Mouse (Mus musculus) neural tube, embryonic 14.5 days (tissue): ENCODE measurements around the gene Clasp2. TPM values are rescaled to one million over a fixed set of nuclear protein-coding genes. Genes with fewer than 3 reads are reported as not detected.
A peak's percentile ranks its signal among the peaks of the same experiment; 100 is the strongest.

Source experiments
- ATAC-seq: fragments of 200-750 bp; cut with Nextera tagmentation; 2 replicates; pipeline ENCODE4 v1.8.0; 2017; ENCODE audit warnings: low read depth, mild to moderate bottlenecking, moderate TSS enrichment, moderate library complexity
- H3K27ac ChIP-seq: fragments of 300-500 bp; sonication (generic); 2 replicates; pipeline ENCODE4 v1.5.1; 2014; ENCODE audit warnings: low read depth, mild to moderate bottlenecking, control low read depth, low read length, moderate library complexity, mixed read lengths
- H3K27me3 ChIP-seq: fragments of 300-500 bp; sonication (generic); 2 replicates; pipeline ENCODE4 v1.6.1; 2014; ENCODE audit warnings: low read length; ENCODE audit not compliant: control insufficient read depth, insufficient read depth
- H3K36me3 ChIP-seq: fragments of 300-500 bp; sonication (generic); 2 replicates; pipeline ENCODE4 v1.6.1; 2014; ENCODE audit warnings: low read length, mixed read lengths; ENCODE audit not compliant: control insufficient read depth, insufficient read depth
- H3K4me1 ChIP-seq: fragments of 300-500 bp; sonication (generic); 2 replicates; pipeline ENCODE4 v1.6.1; 2014; ENCODE audit warnings: low read length; ENCODE audit not compliant: control insufficient read depth, insufficient read depth
- H3K4me2 ChIP-seq: fragments of 300-500 bp; sonication (generic); 2 replicates; pipeline ENCODE4 v1.6.1; 2014; ENCODE audit warnings: mild to moderate bottlenecking, low read depth, low read length, control low read depth
- H3K4me3 ChIP-seq: fragments of 300-500 bp; sonication (generic); 2 replicates; pipeline ENCODE4 v1.5.1; 2014; ENCODE audit warnings: low read depth, low read length, control low read depth, mixed read lengths
- H3K9ac ChIP-seq: fragments of 300-500 bp; sonication (generic); replicated peaks from 2 replicates; pipeline ENCODE4 v1.6.1; 2014; ENCODE audit warnings: low read depth, mild to moderate bottlenecking, control low read depth, low read length, mixed read lengths
- H3K9me3 ChIP-seq: fragments of 300-500 bp; sonication (generic); 2 replicates; pipeline ENCODE4 v1.6.1; 2016; ENCODE audit warnings: low read length; ENCODE audit not compliant: control insufficient read depth
- WGBS: fragments of 180-500 bp; shearing (Covaris S2); extraction: QIAGEN DNeasy Blood & Tissue Kit; methylation state at CpG from one replicate; pipeline ENCODE4 v1.1.7; 2014; 5-methylcytosine and 5-hydroxymethylcytosine counted together
- polyA plus RNA-seq: library from polyadenylated mRNA; unstranded; fragments of >200 nt; fragmentation: Nextera tagmentation; extraction: Ambion mirVana; gene quantifications from 2 replicates; pipeline ENCODE4 v1.2.1, GENCODE M21; 2014

Gene Clasp2
- polyA plus RNA-seq, 1 experiment from 2014 or later = 176 TPM

- H3K4me3 ChIP-seq = peak overlapping the region; percentile 95
- ATAC-seq = no peak
- peaks cover 9% of the 10 kb centered on the region for H3K4me1 ChIP-seq
- no peak overlapping the region for H3K27ac ChIP-seq
- no peaks in the 10 kb centered on the region; the same call in 1 of the 2 replicates for H3K27me3 ChIP-seq
- 4% methylated on average over 17 of the region's 17 CpGs for WGBS
- no peaks in the 10 kb centered on the region for H3K9me3 ChIP-seq
- peak overlapping the region; percentile 72 for H3K9ac ChIP-seq
- peak overlapping the region; percentile 80 for H3K4me2 ChIP-seq
- no peaks in the 10 kb centered on the region for H3K36me3 ChIP-seq
Measured at GRCm38 (mm10) chr9:113742361-113742794, 1.1 kb downstream of the Clasp2 start.

- WGBS = 52% methylated on average over 3 of the region's 3 CpGs
- ATAC-seq = no peak
- H3K27ac ChIP-seq = no peak overlapping the region
- no peaks in the 10 kb centered on the region; the same call in 1 of the 2 replicates for H3K27me3 ChIP-seq
- H3K9ac ChIP-seq = no peak overlapping the region
- peaks cover 9% of the 10 kb centered on the region for H3K4me1 ChIP-seq
- H3K36me3 ChIP-seq = no peaks in the 10 kb centered on the region
- no peak overlapping the region for H3K4me3 ChIP-seq
- H3K4me2 ChIP-seq = no peak overlapping the region
- no peaks in the 10 kb centered on the region for H3K9me3 ChIP-seq
Measured at GRCm38 (mm10) chr9:113743291-113743690, 2.0 kb downstream of the Clasp2 start.

- Histone ChIP-seq H3K27me3 (no peaks in the 10 kb centered on the region), H3K9me3 (no peaks in the 10 kb centered on the region), H3K36me3 (no peaks in the 10 kb centered on the region), H3K4me2 (no peak overlapping the region), H3K4me3 (no peak overlapping the region), H3K9ac (no peak overlapping the region), H3K27ac (no peak overlapping the region), H3K4me1 (no peaks in the 10 kb centered on the region)
- 86% methylated on average over 7 of the region's 7 CpGs for WGBS
- no peak for ATAC-seq
Measured at GRCm38 (mm10) chr9:113749356-113749755, 8.1 kb downstream of the Clasp2 start.

GRCm38 (mm10) chr9:113755888-113756719, 14.8 kb downstream of the Clasp2 start:
- Histone ChIP-seq H3K4me2 (no peak overlapping the region), H3K9me3 (no peaks in the 10 kb centered on the region), H3K27ac (no peak overlapping the region), H3K9ac (no peak overlapping the region), H3K4me1 (no peaks in the 10 kb centered on the region), H3K27me3 (no peaks in the 10 kb centered on the region), H3K4me3 (no peak overlapping the region), H3K36me3 (no peaks in the 10 kb centered on the region)
- 89% methylated on average over 15 of the region's 15 CpGs for WGBS
- no peak for ATAC-seq

- 96% methylated on average over 10 of the region's 10 CpGs for WGBS
- no peak for ATAC-seq
- no peaks in the 10 kb centered on the region for H3K27me3 ChIP-seq
Measured at GRCm38 (mm10) chr9:113758472-113758871, 17.2 kb downstream of the Clasp2 start.

GRCm38 (mm10) chr9:113759684-113760083, 18.4 kb downstream of the Clasp2 start:
- no peaks in the 10 kb centered on the region for H3K36me3 ChIP-seq
- WGBS = 100% methylated on average over 1 of the region's 1 CpGs
- H3K9me3 ChIP-seq = no peaks in the 10 kb centered on the region
- H3K4me2 ChIP-seq = no peak overlapping the region
- no peak overlapping the region for H3K27ac ChIP-seq
- no peak for ATAC-seq
- no peaks in the 10 kb centered on the region for H3K27me3 ChIP-seq
- no peak overlapping the region for H3K9ac ChIP-seq
- H3K4me3 ChIP-seq = no peak overlapping the region
- no peaks in the 10 kb centered on the region for H3K4me1 ChIP-seq

More at GRCm38 (mm10) chr9:113758472-113758871, 17.2 kb downstream of the Clasp2 start:
- Histone ChIP-seq H3K9me3 (no peaks in the 10 kb centered on the region), H3K27ac (no peak overlapping the region), H3K4me1 (no peaks in the 10 kb centered on the region), H3K9ac (no peak overlapping the region), H3K36me3 (no peaks in the 10 kb centered on the region), H3K4me2 (no peak overlapping the region), H3K4me3 (no peak overlapping the region)

GRCm38 (mm10) chr9:113762389-113762788, 21.1 kb downstream of the Clasp2 start:
- Histone ChIP-seq H3K4me1 (no peaks in the 10 kb centered on the region), H3K27ac (no peak overlapping the region), H3K36me3 (no peaks in the 10 kb centered on the region), H3K27me3 (no peaks in the 10 kb centered on the region), H3K9me3 (no peaks in the 10 kb centered on the region), H3K4me3 (no peak overlapping the region), H3K9ac (no peak overlapping the region), H3K4me2 (no peak overlapping the region)
- ATAC-seq = no peak
- 89% methylated on average over 6 of the region's 6 CpGs for WGBS

GRCm38 (mm10) chr9:113763123-113763522, 21.9 kb downstream of the Clasp2 start:
- no peak for ATAC-seq
- H3K4me1 ChIP-seq = no peaks in the 10 kb centered on the region
- WGBS = 93% methylated on average over 4 of the region's 4 CpGs

GRCm38 (mm10) chr9:113770640-113771039, 29.4 kb downstream of the Clasp2 start:
- Histone ChIP-seq H3K27ac (no peak overlapping the region), H3K27me3 (no peaks in the 10 kb centered on the region), H3K4me1 (no peaks in the 10 kb centered on the region), H3K9me3 (no peaks in the 10 kb centered on the region), H3K4me2 (no peak overlapping the region), H3K4me3 (no peak overlapping the region), H3K9ac (no peak overlapping the region), H3K36me3 (no peaks in the 10 kb centered on the region)
- WGBS = 96% methylated on average over 4 of the region's 4 CpGs
- no peak for ATAC-seq

More at GRCm38 (mm10) chr9:113763123-113763522, 21.9 kb downstream of the Clasp2 start:
- H3K27ac ChIP-seq = no peak overlapping the region
- no peaks in the 10 kb centered on the region for H3K9me3 ChIP-seq
- no peak overlapping the region for H3K9ac ChIP-seq
- H3K36me3 ChIP-seq = no peaks in the 10 kb centered on the region
- no peak overlapping the region for H3K4me3 ChIP-seq
- H3K4me2 ChIP-seq = no peak overlapping the region
- H3K27me3 ChIP-seq = no peaks in the 10 kb centered on the region
